Mouse (Mus musculus) mesoderm, embryonic 11.5 days (tissue): ENCODE results near the gene Zdhhc4.

Experiments used
- DNase-seq: peaks from one replicate; pipeline ENCODE4 v3.0.0-alpha.2; 2012; ENCODE audit warnings: low read depth, low spot score

The Zdhhc4 gene

GRCm38 (mm10) chr5:143333872-143334271 lies 4.8 kb upstream of the Zdhhc4 start:
- DNase-seq: peak; percentile 80

- DNase-seq: no peak
Observed at GRCm38 (mm10) chr5:143317288-143317610, 11.8 kb downstream of the Zdhhc4 start.

- DNase-seq: no peak
Observed at GRCm38 (mm10) chr5:143316605-143317287, 12.3 kb downstream of the Zdhhc4 start.

- no peak for DNase-seq
Observed at GRCm38 (mm10) chr5:143315514-143315888, 13.6 kb downstream of the Zdhhc4 start.

GRCm38 (mm10) chr5:143314730-143315513 lies 14.1 kb downstream of the Zdhhc4 start, which contains the start of gene E130309D02Rik:
Gene E130309D02Rik, minus strand, starts transcription at chr5:143315360.
- DNase-seq: peak; percentile 85

- DNase-seq: no peak
Observed at GRCm38 (mm10) chr5:143314183-143314729, 14.8 kb downstream of the Zdhhc4 start.

- DNase-seq: peak; percentile 85
Observed at GRCm38 (mm10) chr5:143311886-143312285, 17.2 kb downstream of the Zdhhc4 start.

GRCm38 (mm10) chr5:143309916-143310315 lies 19.1 kb downstream of the Zdhhc4 start:
- DNase-seq: no peak

GRCm38 (mm10) chr5:143308825-143309224 lies 20.2 kb downstream of the Zdhhc4 start:
- no peak for DNase-seq

- no peak for DNase-seq
Observed at GRCm38 (mm10) chr5:143304251-143304650, 24.8 kb downstream of the Zdhhc4 start.

- DNase-seq: no peak
Observed at GRCm38 (mm10) chr5:143301296-143301695, 27.8 kb downstream of the Zdhhc4 start.

GRCm38 (mm10) chr5:143299686-143300085 lies 29.4 kb downstream of the Zdhhc4 start:
- peak; percentile 33 for DNase-seq

GRCm38 (mm10) chr5:143298391-143298790 lies 30.7 kb downstream of the Zdhhc4 start:
- no peak for DNase-seq

GRCm38 (mm10) chr5:143297986-143298385 lies 31.1 kb downstream of the Zdhhc4 start:
- DNase-seq: no peak

GRCm38 (mm10) chr5:143295330-143295729 lies 33.7 kb downstream of the Zdhhc4 start:
- DNase-seq: no peak

GRCm38 (mm10) chr5:143294862-143295261 lies 34.2 kb downstream of the Zdhhc4 start:
- DNase-seq: no peak

- no peak for DNase-seq
Observed at GRCm38 (mm10) chr5:143293404-143293803, 35.7 kb downstream of the Zdhhc4 start, which contains the start of gene Zfp853. Gene Zfp853, minus strand, starts transcription at chr5:143293623.

GRCm38 (mm10) chr5:143292879-143293278 lies 36.2 kb downstream of the Zdhhc4 start:
- DNase-seq: no peak

- DNase-seq: no peak
Observed at GRCm38 (mm10) chr5:143289299-143289698, 39.8 kb downstream of the Zdhhc4 start.

GRCm38 (mm10) chr5:143288378-143288911 lies 40.6 kb downstream of the Zdhhc4 start:
- DNase-seq: peak; percentile 23

- DNase-seq: peak; percentile 24
Observed at GRCm38 (mm10) chr5:143287774-143288328, 41.2 kb downstream of the Zdhhc4 start.

- DNase-seq: no peak
Observed at GRCm38 (mm10) chr5:143284762-143285161, 44.3 kb downstream of the Zdhhc4 start.
